Mouse (Mus musculus): ENCODE data around the gene Sorcs2.

Gene Sorcs2

GRCm38 (mm10) chr5:36089243-36089642, 308.7 kb downstream of the Sorcs2 start:
- in situ Hi-C loops (cut with MboI; ENCODE audit: low sequenced_read_pairs), result no loop called here

GRCm38 (mm10) chr5:36086931-36087330, 311.0 kb downstream of the Sorcs2 start:
- in situ Hi-C loops (cut with MboI; ENCODE audit: low sequenced_read_pairs), result no loop called here

GRCm38 (mm10) chr5:36085621-36086020, 312.3 kb downstream of the Sorcs2 start:
- in situ Hi-C loops (cut with MboI; ENCODE audit: low sequenced_read_pairs), result no loop called here

- in situ Hi-C loops (cut with MboI; ENCODE audit: low sequenced_read_pairs), result no loop called here
Observed at GRCm38 (mm10) chr5:36083869-36084565, 313.9 kb downstream of the Sorcs2 start.

- in situ Hi-C loops (cut with MboI; ENCODE audit: low sequenced_read_pairs), result no loop called here
Observed at GRCm38 (mm10) chr5:36081021-36081420, 316.9 kb downstream of the Sorcs2 start.

GRCm38 (mm10) chr5:36075172-36076074, 322.5 kb downstream of the Sorcs2 start:
- in situ Hi-C loops (cut with MboI; ENCODE audit: low sequenced_read_pairs), result no loop called here

- in situ Hi-C loops (cut with MboI; ENCODE audit: low sequenced_read_pairs), result no loop called here
Observed at GRCm38 (mm10) chr5:36069503-36070360, 328.2 kb downstream of the Sorcs2 start.

GRCm38 (mm10) chr5:36067651-36068181, 330.2 kb downstream of the Sorcs2 start:
- in situ Hi-C loops (cut with MboI; ENCODE audit: low sequenced_read_pairs), result no loop called here

- in situ Hi-C loops (cut with MboI; ENCODE audit: low sequenced_read_pairs), result no loop called here
Observed at GRCm38 (mm10) chr5:36057804-36058322, 340.1 kb downstream of the Sorcs2 start.

- in situ Hi-C loops (cut with MboI; ENCODE audit: low sequenced_read_pairs), result no loop called here
Observed at GRCm38 (mm10) chr5:36056921-36057320, 341.0 kb downstream of the Sorcs2 start.

- in situ Hi-C loops (cut with MboI; ENCODE audit: low sequenced_read_pairs), result no loop called here
Observed at GRCm38 (mm10) chr5:36055876-36056275, 342.1 kb downstream of the Sorcs2 start.

GRCm38 (mm10) chr5:36054498-36054897, 343.4 kb downstream of the Sorcs2 start:
- in situ Hi-C loops (cut with MboI; ENCODE audit: low sequenced_read_pairs), result no loop called here

- in situ Hi-C loops (cut with MboI; ENCODE audit: low sequenced_read_pairs), result no loop called here
Observed at GRCm38 (mm10) chr5:36043154-36043553, 354.8 kb downstream of the Sorcs2 start.

GRCm38 (mm10) chr5:36041756-36042155, 356.2 kb downstream of the Sorcs2 start:
- in situ Hi-C loops (cut with MboI; ENCODE audit: low sequenced_read_pairs), result no loop called here

GRCm38 (mm10) chr5:36041236-36041562, 356.7 kb downstream of the Sorcs2 start:
- in situ Hi-C loops (cut with MboI; ENCODE audit: low sequenced_read_pairs), result no loop called here

- in situ Hi-C loops (cut with MboI; ENCODE audit: low sequenced_read_pairs), result no loop called here
Observed at GRCm38 (mm10) chr5:36040398-36041235, 357.3 kb downstream of the Sorcs2 start.

- in situ Hi-C loops (cut with MboI; ENCODE audit: low sequenced_read_pairs), result loop anchor here (10.0 kb wide), 1 partner anchor 185 kb away; no protein-coding TSS in a partner anchor
Observed at GRCm38 (mm10) chr5:36039596-36039995, 358.3 kb downstream of the Sorcs2 start.

- in situ Hi-C loops (cut with MboI; ENCODE audit: low sequenced_read_pairs), result loop anchor here (10.0 kb wide), 1 partner anchor 191 kb away; no protein-coding TSS in a partner anchor
Observed at GRCm38 (mm10) chr5:36033531-36034426, 364.2 kb downstream of the Sorcs2 start.

GRCm38 (mm10) chr5:36025076-36025475, 372.9 kb downstream of the Sorcs2 start:
- in situ Hi-C loops (cut with MboI; ENCODE audit: low sequenced_read_pairs), result no loop called here
